Mouse (Mus musculus): Measurements from ENCODE around the gene Gpr155. TPM values are rescaled to one million over a fixed set of nuclear protein-coding genes. Genes with fewer than 3 reads are reported as not detected.
A peak's percentile ranks its signal among the peaks of the same experiment; 100 is the strongest.

Gene Gpr155
- 10 to 100 TPM; 18.3 to 19.2 TPM for total RNA-seq (2021)
- long read RNA-seq, experiment 1, full-length matches to known transcripts = 14 of 25 reads
- long read RNA-seq, experiment 1, partial matches to known transcripts = 1 of 25 reads
- long read RNA-seq, experiment 1, other reads (novel, unspliced or antisense) = 10 of 25 reads
- long read RNA-seq, experiment 2, full-length matches to known transcripts = 5 of 18 reads
- long read RNA-seq, experiment 2, partial matches to known transcripts = 1 of 18 reads
- long read RNA-seq, experiment 2, other reads (novel, unspliced or antisense) = 12 of 18 reads

- peak; percentile 100 for DNase-seq (ENCODE audit: low spot score)
These were observed at the start of gene Gpr155 for GRCm38 (mm10) chr2:73386356-73387046. Gene Gpr155, minus strand, starts transcription at chr2:73386572.

- DNase-seq (ENCODE audit: low spot score) = no peak
These were observed 49.5 kb upstream of the Gpr155 start for GRCm38 (mm10) chr2:73435847-73436246.

- DNase-seq (ENCODE audit: low spot score) = no peak
These were observed 45.6 kb upstream of the Gpr155 start for GRCm38 (mm10) chr2:73431959-73432396.

GRCm38 (mm10) chr2:73428803-73429468 is 42.6 kb upstream of the Gpr155 start:
- peak; percentile 42 for DNase-seq (ENCODE audit: low spot score)

- DNase-seq (ENCODE audit: low spot score) = peak; percentile 31
These were observed 40.9 kb upstream of the Gpr155 start for GRCm38 (mm10) chr2:73427293-73427692.

GRCm38 (mm10) chr2:73425822-73426221 is 39.5 kb upstream of the Gpr155 start:
- DNase-seq (ENCODE audit: low spot score) = no peak

- DNase-seq (ENCODE audit: low spot score) = no peak
These were observed 33.4 kb upstream of the Gpr155 start for GRCm38 (mm10) chr2:73419730-73420129.

GRCm38 (mm10) chr2:73419285-73419684 is 32.9 kb upstream of the Gpr155 start:
- DNase-seq (ENCODE audit: low spot score) = peak; percentile 24

- no peak for DNase-seq (ENCODE audit: low spot score)
These were observed 29.5 kb upstream of the Gpr155 start for GRCm38 (mm10) chr2:73415892-73416291.

GRCm38 (mm10) chr2:73410076-73410475 is 23.7 kb upstream of the Gpr155 start:
- no peak for DNase-seq (ENCODE audit: low spot score)

- DNase-seq (ENCODE audit: low spot score) = no peak
These were observed 21.3 kb upstream of the Gpr155 start for GRCm38 (mm10) chr2:73407662-73408061.

- no peak for DNase-seq (ENCODE audit: low spot score)
These were observed 20.1 kb upstream of the Gpr155 start for GRCm38 (mm10) chr2:73406336-73406915.

GRCm38 (mm10) chr2:73404980-73405379 is 18.6 kb upstream of the Gpr155 start:
- DNase-seq (ENCODE audit: low spot score) = no peak

GRCm38 (mm10) chr2:73404442-73404841 is 18.1 kb upstream of the Gpr155 start:
- DNase-seq (ENCODE audit: low spot score) = no peak

- DNase-seq (ENCODE audit: low spot score) = no peak
These were observed 17.1 kb upstream of the Gpr155 start for GRCm38 (mm10) chr2:73403385-73404013.

GRCm38 (mm10) chr2:73401689-73402088 is 15.3 kb upstream of the Gpr155 start:
- no peak for DNase-seq (ENCODE audit: low spot score)

GRCm38 (mm10) chr2:73397476-73397875 is 11.1 kb upstream of the Gpr155 start:
- no peak for DNase-seq (ENCODE audit: low spot score)

- no peak for DNase-seq (ENCODE audit: low spot score)
These were observed 10.5 kb upstream of the Gpr155 start for GRCm38 (mm10) chr2:73396828-73397325.

- DNase-seq (ENCODE audit: low spot score) = no peak
These were observed 9.1 kb upstream of the Gpr155 start for GRCm38 (mm10) chr2:73395516-73395915.

- DNase-seq (ENCODE audit: low spot score) = no peak
These were observed 8.1 kb upstream of the Gpr155 start for GRCm38 (mm10) chr2:73394476-73394875.

- DNase-seq (ENCODE audit: low spot score) = no peak
These were observed 6.4 kb upstream of the Gpr155 start for GRCm38 (mm10) chr2:73392772-73393171.
